Mouse (Mus musculus) T-helper 1 cell (primary cell): Measurements from ENCODE around the gene Pdgfd.
"Not testable (repeated sequence)": the region's sequence is repeated elsewhere in the genome, so short reads cannot be mapped to it uniquely, and the experiment has no call there.

Experiments
- in situ Hi-C: fragments of 300-600 bp; cut with MboI, MseI; formaldehyde crosslinking; loops from one replicate; pipeline ENCODE4 v1.15.1; 2025; ENCODE audit warnings: high pct_unique_total_duplicates

Gene Pdgfd

DNA sequence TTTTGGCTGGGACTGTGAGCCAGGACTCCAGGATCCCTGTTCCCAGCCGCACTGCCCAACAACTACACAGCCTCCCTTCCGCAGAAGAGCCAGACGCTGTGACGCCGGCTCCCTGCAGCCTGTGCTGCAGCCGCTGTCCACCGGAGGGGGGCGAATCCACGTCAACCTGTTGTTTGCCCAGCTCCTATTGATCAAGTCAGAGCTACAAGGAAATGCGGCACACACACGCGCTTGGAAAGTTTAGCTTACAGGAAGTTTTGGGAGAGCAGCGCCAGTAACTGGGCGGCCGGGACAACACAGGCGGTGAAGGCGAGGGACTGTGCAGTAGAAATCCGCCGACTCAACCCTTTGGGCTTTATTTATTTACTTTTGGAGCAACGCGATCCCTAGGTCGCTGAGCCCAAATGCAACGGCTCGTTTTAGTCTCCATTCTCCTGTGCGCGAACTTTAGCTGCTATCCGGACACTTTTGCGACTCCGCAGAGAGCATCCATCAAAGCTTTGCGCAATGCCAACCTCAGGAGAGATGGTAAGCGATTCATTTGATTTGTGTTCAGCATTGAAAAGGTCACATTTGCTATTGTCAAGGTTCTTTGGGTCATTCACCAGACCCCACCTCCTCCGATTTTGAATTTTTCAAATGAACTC lies at the start of gene Pdgfd:
Gene Pdgfd (plus strand): TSS at position 194 of the 647 bp plus-strand sequence.
- in situ Hi-C loops = no loop called here

- in situ Hi-C loops = no loop called here
These were observed 651 bp downstream of the Pdgfd start for GRCm38 (mm10) chr9:6169038-6169431.

DNA sequence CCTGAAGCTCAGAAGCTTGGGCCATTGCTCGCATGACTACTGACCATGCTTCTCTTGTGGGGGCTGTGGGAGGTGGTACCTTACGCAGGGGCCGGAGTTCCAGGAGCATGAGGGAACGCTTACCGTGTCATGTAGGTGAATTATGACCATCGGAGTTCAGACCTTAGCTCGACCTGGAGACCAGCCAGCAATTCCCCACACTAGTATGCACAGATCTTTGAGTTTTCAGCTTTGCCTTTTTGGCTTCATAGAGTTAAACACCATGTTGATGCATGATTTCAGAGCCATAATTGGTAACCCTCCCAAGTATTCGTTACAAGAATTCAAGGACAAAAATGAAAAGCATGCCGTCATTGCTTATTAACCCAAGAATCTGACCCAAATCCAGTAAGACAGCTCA lies 2.6 kb downstream of the Pdgfd start:
- in situ Hi-C loops = no loop called here

DNA sequence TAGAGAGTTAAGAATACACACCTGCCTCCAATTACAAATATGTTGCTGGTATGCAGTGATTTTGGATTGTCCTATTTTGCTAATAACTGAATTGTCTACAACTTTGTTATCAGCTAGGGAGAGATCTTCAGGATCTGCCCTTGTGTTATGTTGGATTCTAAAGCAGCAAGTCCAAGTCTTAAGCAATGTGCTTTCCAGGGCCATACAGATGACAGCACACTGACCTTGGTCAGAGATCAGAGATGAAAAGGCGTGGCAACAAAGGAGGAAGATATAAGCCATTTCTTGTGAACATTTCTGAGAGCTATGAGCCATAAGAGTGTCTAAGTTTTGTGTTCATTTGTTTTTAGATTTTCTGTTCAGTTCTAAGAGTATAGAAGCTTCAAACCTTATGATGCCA lies 4.9 kb downstream of the Pdgfd start:
- in situ Hi-C loops = no loop called here

GRCm38 (mm10) chr9:6175731-6176130 lies 7.3 kb downstream of the Pdgfd start:
- in situ Hi-C loops = no loop called here

GRCm38 (mm10) chr9:6182307-6182923 lies 14.0 kb downstream of the Pdgfd start:
- in situ Hi-C loops = no loop called here

DNA sequence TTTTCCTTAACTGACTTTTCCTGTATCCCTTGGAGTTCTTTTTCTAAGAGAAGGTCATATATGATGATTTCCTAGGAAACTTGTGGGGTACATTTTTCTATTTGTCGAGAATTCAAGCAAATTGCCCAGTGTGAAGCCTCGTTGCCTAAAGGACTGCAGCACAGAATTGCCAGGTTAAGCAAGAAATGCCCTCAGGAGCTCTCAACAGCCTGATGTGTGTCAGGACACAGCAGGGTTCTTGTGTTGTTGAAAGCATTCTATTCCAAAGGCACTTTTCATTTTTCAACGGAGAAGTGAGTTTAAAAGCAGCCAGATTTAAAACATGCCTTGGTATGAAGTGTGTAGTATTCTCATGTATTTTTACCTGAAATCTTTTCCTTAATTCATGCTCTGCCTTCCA lies 19.6 kb downstream of the Pdgfd start:
- in situ Hi-C loops = no loop called here

DNA sequence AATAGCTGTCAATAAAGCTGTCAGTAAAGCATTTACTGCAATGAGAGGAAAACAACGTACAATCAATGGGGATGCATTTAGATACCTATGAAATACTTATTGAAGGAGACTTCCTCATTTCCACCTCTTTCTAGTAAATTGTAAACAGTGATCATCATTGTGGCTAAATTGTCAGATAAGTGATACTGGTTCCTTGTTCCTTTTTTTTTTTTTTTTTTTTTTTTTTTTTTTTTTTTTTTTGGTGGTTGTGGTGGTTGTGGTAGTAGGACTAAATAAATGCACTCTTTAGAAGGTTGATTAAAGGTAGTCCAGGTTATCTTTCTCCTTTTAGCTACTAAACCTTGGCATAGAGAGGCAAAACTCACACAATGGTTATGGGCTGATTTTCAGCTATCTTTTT lies 25.0 kb downstream of the Pdgfd start:
- in situ Hi-C loops = no loop called here

DNA sequence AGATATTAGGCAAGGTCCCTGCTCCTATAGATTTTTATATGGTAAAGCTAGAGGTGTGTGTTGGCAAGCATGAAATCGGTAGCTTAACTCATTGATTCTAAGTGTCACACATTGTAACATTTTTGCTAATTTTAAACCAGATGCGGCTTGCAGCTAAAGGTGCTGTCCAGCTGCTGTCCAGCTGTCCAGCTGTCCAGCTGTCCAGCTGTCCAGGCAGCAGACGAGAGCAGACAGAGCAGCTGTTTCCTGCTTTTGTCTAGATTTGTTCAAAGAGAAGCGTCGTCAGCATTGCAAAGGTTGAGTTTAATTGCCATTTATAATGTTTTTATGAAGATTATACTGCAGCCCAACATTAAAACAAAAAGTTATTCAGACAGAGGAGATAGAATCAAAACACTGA lies 44.5 kb downstream of the Pdgfd start:
- in situ Hi-C loops = no loop called here

- in situ Hi-C loops = no loop called here
These were observed 49.1 kb downstream of the Pdgfd start for GRCm38 (mm10) chr9:6217505-6217904.

DNA sequence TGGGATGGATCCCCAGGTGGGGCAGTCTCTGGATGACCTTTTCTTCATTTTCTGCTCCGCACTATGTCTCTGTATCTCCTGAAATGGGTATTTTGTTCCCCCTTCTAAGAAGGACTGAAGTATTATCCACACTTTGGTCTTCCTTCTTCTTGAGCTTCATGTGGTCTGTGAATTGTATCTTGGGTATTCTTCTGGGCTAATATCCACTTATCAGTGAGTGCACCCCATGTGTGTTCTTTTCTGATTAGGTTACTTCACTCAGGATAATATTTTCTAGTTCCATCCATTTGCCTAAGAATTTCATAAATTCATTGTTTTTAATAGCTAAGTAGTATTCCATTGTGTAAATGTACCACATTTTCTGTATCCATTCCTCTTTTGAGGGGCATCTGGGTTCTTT lies 67.6 kb downstream of the Pdgfd start:
- in situ Hi-C loops = not testable (repeated sequence)

DNA sequence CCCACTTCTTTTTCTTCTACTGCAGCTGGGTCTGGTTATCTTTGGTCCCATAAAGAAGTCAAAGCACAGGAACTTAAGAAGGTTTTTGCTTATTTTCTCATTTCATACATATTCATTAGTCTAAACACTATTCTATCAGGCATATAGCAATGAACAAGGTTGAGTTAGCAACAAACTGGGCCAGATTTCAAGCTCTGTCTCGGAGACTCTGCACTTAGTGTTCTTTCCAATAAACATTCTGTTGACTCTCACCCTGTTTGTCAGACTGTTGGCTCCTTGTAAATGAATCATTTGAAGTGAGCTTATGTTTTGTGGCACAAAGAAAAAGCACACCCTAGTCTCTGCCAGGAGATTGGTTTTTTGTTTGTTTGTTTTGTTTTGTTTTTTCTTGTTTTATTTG lies 81.9 kb downstream of the Pdgfd start:
- in situ Hi-C loops = no loop called here

- in situ Hi-C loops = no loop called here
These were observed 83.6 kb downstream of the Pdgfd start for GRCm38 (mm10) chr9:6251990-6252389.

- in situ Hi-C loops = no loop called here
These were observed 88.7 kb downstream of the Pdgfd start for GRCm38 (mm10) chr9:6257072-6257471.

- in situ Hi-C loops = no loop called here
These were observed 96.4 kb downstream of the Pdgfd start for GRCm38 (mm10) chr9:6264820-6265219.

- in situ Hi-C loops = no loop called here
These were observed 101.5 kb downstream of the Pdgfd start, which contains the start of gene Ddi1 for GRCm38 (mm10) chr9:6269796-6270280. Ddi1 (minus strand) TSS chr9:6269846.

DNA sequence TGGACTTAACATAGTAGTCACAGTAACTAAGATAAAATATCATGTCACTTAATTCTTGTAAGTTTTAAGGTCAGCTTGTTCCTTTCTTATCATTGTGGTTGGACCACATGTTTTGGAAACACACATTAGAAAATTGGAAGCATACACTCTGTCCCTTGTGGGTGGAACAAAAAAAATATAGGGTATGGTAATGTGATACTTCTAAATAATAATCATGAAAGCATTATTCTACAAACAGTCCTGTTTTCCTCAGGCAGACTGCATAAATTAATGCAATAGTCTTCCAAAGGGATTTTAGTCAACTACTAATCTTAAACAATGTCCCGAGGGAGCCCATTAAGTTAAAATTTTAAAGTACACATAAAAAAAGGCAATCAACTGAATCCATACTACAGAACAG lies 108.0 kb downstream of the Pdgfd start:
- in situ Hi-C loops = no loop called here

GRCm38 (mm10) chr9:6277526-6277925 lies 109.1 kb downstream of the Pdgfd start:
- in situ Hi-C loops = no loop called here

DNA sequence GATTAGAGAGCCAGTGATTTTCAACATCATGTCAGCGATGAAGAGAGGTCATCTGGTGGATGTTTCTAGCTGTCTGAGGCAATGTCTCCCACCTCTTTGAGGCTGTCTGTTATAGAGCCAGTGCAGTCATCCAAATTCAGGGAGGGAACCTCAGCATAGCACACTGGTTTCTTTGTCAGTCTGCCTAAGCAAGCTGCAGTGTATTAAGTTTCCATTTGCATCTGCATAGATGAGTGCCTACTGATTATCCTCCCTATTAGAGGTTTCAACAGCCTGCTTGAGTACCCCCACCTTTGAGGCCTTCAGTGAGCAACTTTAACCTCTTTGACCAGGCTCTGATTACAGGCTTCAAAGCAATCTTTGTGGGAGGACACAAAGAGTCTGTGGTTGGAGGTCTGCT lies 118.4 kb downstream of the Pdgfd start:
- in situ Hi-C loops = no loop called here

DNA sequence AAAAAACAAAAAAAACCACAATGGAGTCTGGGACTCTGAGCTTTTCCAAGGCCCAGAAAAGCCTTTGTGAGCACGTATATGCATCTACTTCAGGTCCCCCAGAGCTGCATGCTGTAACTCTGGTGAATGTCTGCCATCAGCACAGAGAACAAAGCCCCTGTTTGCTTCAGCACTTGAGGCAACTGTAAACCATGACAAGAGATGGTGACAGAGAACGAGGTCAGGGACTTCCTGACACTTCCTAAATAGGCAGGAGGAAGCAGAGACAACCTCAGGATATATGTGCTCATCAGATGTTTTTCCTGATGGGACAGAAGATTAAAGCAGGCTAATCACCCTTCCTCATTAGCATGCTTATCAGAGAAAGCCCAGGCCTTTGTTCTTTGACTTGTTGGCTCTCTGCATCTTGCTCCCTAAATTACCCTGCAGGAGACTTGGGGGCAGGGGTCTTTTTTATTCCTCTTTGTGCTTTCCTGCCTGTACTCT lies 120.9 kb downstream of the Pdgfd start:
- in situ Hi-C loops = no loop called here

DNA sequence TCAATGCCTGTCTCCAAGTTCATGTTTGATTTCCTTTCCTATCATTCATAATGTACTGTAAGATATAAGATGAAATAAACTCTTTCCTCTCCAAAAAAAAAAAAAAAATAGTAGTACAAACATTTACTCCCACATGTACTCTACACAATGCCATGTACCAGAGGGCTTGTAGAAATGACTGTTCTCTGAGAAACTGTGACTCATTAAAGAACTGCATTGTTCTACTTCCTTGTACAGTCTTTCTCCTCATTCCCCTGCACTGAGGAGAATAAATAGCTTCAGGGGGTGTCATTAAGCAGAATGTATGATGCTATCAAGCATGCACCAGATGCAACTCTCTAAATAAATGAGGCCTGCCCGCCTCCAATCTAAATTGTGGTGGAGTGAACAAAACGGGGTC lies 130.2 kb downstream of the Pdgfd start:
- in situ Hi-C loops = no loop called here

DNA sequence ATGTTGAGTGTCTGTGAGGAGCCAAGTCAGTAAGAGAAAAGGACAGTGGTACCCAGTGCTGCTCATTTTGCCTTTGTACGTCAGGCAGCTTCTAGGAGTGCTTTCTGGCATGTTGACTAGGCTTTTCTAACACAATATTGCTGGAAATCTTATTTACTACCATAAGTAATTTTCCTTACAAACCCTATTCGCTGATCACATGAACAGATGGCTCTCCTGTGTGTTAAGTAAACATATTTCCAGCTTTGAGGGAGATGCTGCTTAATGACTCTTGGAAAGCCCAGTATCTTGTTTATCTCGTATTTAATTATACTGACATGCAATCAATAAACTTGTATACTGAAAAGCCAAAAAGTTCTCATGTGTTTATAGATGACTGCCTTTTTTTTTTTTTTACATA lies 133.7 kb downstream of the Pdgfd start:
- in situ Hi-C loops = no loop called here

- in situ Hi-C loops = no loop called here
These were observed 136.2 kb downstream of the Pdgfd start for GRCm38 (mm10) chr9:6304590-6304989.
